Mouse (Mus musculus) spleen, adult 2 months (tissue): ENCODE data around the gene Catsperz. TPM values are rescaled to one million over a fixed set of nuclear protein-coding genes. Genes with fewer than 3 reads are reported as not detected.

Experiments
- DNase-seq, 2 experiments: peaks; one replicate each; pipeline versions ENCODE4 v3.0.0 to v3.0.0-alpha.2; 2012 to 2021; ENCODE audit warnings: low spot score in 2 of 2, low read depth in 1 of 2
- H3K27ac ChIP-seq: fragments of 200-500 bp; 2 replicates; pipeline ENCODE4 v1.5.1; 2012; ENCODE audit warnings: low read length, inconsistent platforms; ENCODE audit not compliant: insufficient read depth
- H3K27me3 ChIP-seq: fragments of 200-500 bp; 2 replicates; pipeline ENCODE4 v1.6.1; 2012; ENCODE audit warnings: mild to moderate bottlenecking, moderate library complexity, low read length, inconsistent platforms; ENCODE audit not compliant: control insufficient read depth, insufficient read depth
- H3K36me3 ChIP-seq: fragments of 200-500 bp; 2 replicates; pipeline ENCODE4 v1.6.1; 2012; ENCODE audit warnings: mild to moderate bottlenecking, low read length, inconsistent platforms; ENCODE audit not compliant: control insufficient read depth, insufficient read depth
- H3K4me1 ChIP-seq: fragments of 200-500 bp; 2 replicates; pipeline ENCODE4 v1.6.1; 2011; ENCODE audit warnings: inconsistent platforms; ENCODE audit not compliant: control insufficient read depth, insufficient read depth, insufficient read length
- H3K4me3 ChIP-seq: fragments of 200-500 bp; 2 replicates; pipeline ENCODE4 v1.5.1; 2011; ENCODE audit warnings: mild to moderate bottlenecking, inconsistent platforms; ENCODE audit not compliant: insufficient read depth, insufficient read length; ENCODE audit errors: extremely low read depth
- CTCF ChIP-seq: fragments of 200-500 bp; IDR thresholded peaks from 2 replicates; pipeline ENCODE4 v1.5.1; 2011; ENCODE audit warnings: mild to moderate bottlenecking, inconsistent platforms; ENCODE audit not compliant: insufficient read depth, insufficient read length, insufficient replicate concordance; ENCODE audit errors: extremely low read depth
- POLR2A ChIP-seq: fragments of 200-500 bp; IDR thresholded peaks from 2 replicates; pipeline ENCODE4 v1.6.1; 2011; ENCODE audit warnings: low read depth, low read length, inconsistent platforms
- WGBS: fragments of 180-500 bp; shearing (Covaris S2); methylation state at CpG from one replicate; pipeline ENCODE4 v1.1.7; 2018; 5-methylcytosine and 5-hydroxymethylcytosine counted together
- polyA plus RNA-seq: library from polyadenylated mRNA; depleted of rRNA; stranded (reverse); fragments of >200 nt; gene quantifications from 2 replicates; pipeline ENCODE4 v1.2.3, GENCODE M21; 2012

Catsperz gene
- polyA plus RNA-seq, 1 experiment = 0.11 TPM

- Histone ChIP-seq H3K27me3 (no peaks in the 10 kb centered on the region), H3K4me1 (peaks cover 17% of the 10 kb centered on the region), H3K36me3 (0 out of 2 replicates have a peak, but pooled peaks cover 1% of the 10 kb centered on the region), H3K4me3 (peak overlapping the region; percentile 70), H3K27ac (0 out of 2 replicates have a peak overlapping the region, but pooled peaks have one; percentile 3)
- DNase-seq = peak; percentile 32 to 68
- TF ChIP-seq CTCF (peak; percentile 86; the same call in 1 of the 2 replicates), POLR2A (peak; percentile 41)
- WGBS = 3% methylated on average over 55 of the region's 55 CpGs
Measured at GRCm38 (mm10) chr19:6969665-6970381, 44.6 kb upstream of the Catsperz start.

DNA sequence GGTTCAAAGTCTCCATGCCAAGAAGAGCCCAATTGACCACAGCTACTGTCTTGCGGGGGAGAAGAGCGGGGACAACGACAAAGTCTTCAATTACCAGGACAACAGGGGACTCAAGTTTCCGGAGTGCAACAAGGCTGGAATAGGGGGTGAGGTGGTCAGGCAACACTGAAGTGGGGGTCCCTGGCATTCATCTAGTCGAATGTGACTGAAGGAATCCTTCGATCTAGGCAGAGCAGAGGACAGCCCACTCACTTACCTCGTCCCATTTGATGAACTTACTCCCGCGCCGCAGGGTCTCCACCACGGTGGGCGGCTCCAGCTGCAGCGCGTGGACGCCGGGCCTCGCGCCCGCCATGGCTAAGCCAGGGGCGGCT is 44.1 kb upstream of the Catsperz start:
- Histone ChIP-seq H3K27ac (no peak overlapping the region), H3K27me3 (no peaks in the 10 kb centered on the region), H3K4me1 (peaks cover 17% of the 10 kb centered on the region), H3K36me3 (peaks cover 4% of the 10 kb centered on the region; the same call in 1 of the 2 replicates), H3K4me3 (peak overlapping the region; percentile 70)
- WGBS = 2% methylated on average over 20 of the region's 20 CpGs
- TF ChIP-seq POLR2A = no peak
- no peak for TF ChIP-seq CTCF
- DNase-seq = no peak

GRCm38 (mm10) chr19:6968491-6969271 is 43.5 kb upstream of the Catsperz start:
- H3K27ac ChIP-seq = no peak overlapping the region
- H3K36me3 ChIP-seq = peaks cover 4% of the 10 kb centered on the region; the same call in 1 of the 2 replicates
- 20% methylated on average over 15 of the region's 15 CpGs for WGBS
- H3K27me3 ChIP-seq = no peaks in the 10 kb centered on the region
- peak overlapping the region; percentile 70 for H3K4me3 ChIP-seq
- TF ChIP-seq POLR2A (no peak), CTCF (no peak)
- DNase-seq = no peak
- H3K4me1 ChIP-seq = peaks cover 12% of the 10 kb centered on the region

DNA sequence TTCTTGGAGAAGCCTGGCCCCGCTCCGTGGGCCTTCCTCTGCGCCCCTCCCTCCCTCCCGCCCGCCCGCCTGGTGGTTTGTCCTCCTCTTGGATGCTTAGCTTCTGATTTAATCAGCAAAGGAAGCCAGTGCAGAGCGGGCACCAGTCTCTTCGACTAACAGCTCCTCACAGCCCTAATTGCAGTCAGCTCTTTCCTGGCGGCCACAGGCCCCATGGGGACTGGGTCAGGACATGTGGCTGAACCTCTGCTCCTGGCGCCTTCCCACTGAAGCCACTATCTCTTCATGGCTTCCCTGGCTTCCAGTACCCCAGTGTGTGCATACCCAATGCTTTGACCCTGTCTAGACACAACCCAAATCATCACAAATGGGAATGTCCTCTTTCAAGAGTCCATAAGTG is 31.3 kb upstream of the Catsperz start:
- WGBS = 80% methylated on average over 10 of the region's 10 CpGs
- no peak for DNase-seq
- Histone ChIP-seq H3K4me3 (no peak overlapping the region), H3K36me3 (peaks cover 7% of the 10 kb centered on the region), H3K4me1 (peaks cover 11% of the 10 kb centered on the region; the same call in 1 of the 2 replicates), H3K27ac (no peak overlapping the region), H3K27me3 (no peaks in the 10 kb centered on the region)
- TF ChIP-seq POLR2A (no peak), CTCF (no peak)

DNA sequence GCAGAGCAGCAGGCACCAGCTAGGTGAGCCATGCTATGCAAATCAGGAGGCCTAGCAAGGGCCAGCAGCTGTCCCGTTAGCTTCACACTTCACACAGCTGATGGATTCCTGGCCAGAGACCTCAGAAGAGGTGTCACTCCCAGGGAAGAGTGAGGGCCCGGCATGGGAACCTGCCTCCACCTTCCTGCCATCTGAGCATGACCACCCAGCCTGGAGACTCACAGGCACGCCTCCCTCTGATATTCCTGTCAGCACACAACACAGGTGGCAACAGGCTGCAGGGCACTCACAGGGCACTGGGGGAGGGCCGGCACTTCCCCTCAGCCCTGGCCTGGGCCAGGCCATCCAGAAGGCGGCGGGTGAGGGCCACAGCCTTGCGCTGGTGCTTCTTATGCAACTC is 30.2 kb upstream of the Catsperz start:
- no peak for TF ChIP-seq POLR2A
- no peak for TF ChIP-seq CTCF
- H3K4me3 ChIP-seq = no peak overlapping the region
- H3K27me3 ChIP-seq = no peaks in the 10 kb centered on the region
- no peak overlapping the region for H3K27ac ChIP-seq
- peaks cover 7% of the 10 kb centered on the region for H3K36me3 ChIP-seq
- DNase-seq = no peak
- 85% methylated on average over 7 of the region's 7 CpGs for WGBS
- H3K4me1 ChIP-seq = peaks cover 11% of the 10 kb centered on the region; the same call in 1 of the 2 replicates

DNA sequence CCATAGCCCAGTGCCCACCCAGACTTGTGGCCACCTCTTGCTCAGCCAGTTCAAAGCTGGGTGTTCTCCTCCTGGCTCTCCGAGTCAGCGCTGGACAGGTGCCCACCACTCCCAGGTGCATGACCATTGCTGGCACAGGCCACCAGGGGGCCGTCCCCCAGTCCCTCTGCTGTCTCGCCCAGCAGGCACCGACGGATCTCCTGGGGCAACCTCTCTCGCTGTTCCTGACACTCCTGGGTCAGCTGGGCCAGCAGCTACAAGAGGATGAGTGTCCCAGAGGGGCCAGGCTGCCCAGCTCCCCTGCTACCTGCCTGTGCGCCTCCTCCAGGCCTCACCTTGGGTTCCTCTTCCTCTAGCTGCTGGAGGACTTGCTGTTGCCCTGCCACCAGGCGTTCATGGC is 28.9 kb upstream of the Catsperz start:
- peak in 1 of 2 experiments; percentile 29 for DNase-seq
- Histone ChIP-seq H3K27me3 (no peaks in the 10 kb centered on the region), H3K4me3 (no peak overlapping the region), H3K4me1 (peaks cover 11% of the 10 kb centered on the region; the same call in 1 of the 2 replicates), H3K27ac (no peak overlapping the region), H3K36me3 (peaks cover 5% of the 10 kb centered on the region)
- TF ChIP-seq CTCF (no peak), POLR2A (no peak)
- 69% methylated on average over 9 of the region's 9 CpGs for WGBS
